Mouse (Mus musculus) duodenum, adult 2 months (tissue): ENCODE data around the gene Mapk1ip1l. TPM values are rescaled to one million over a fixed set of nuclear protein-coding genes. Genes with fewer than 3 reads are reported as not detected.

Experiments used
- polyA plus RNA-seq: library from polyadenylated mRNA; depleted of rRNA; stranded (reverse); fragments of >200 nt; gene quantifications from 2 replicates; pipeline ENCODE4 v1.2.3, GENCODE M21; 2012; ENCODE audit warnings: low replicate concordance; rRNA removed

The Mapk1ip1l gene
- polyA plus RNA-seq: 31.3 and 39.4 TPM in 2 replicates

DNA sequence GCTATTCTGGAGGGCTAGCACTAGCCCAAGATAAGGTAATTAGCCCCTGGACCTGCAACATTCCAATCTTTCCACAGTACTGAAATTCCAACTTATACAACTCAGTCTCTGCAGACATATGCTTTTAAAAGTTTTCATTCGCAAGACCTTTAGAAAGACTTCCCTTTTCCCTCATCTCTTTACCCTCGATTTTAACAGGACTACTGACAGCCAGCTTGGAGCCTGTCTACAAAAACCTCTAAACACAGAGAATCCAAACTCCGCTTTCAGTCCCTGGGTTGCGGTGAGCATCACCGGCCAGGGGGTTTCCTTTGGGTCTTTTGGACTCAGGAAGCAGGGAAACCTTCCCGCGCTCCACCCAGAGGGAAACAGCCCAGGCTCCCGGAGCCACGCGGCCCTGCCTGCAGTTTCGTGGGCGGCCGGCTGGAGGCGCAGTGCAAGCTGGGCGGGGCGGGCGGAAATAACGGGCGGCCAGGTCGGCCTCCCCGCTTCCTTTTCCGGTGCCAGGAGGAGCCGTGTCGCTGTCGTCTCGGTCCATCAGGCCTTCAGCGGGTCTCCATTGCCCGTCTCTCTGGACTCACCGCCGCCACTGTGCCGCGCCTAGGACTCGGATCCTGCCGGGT lies at the start of gene Mapk1ip1l:
Gene Mapk1ip1l (plus strand): TSS at position 482 of the 623 bp plus-strand sequence.

DNA sequence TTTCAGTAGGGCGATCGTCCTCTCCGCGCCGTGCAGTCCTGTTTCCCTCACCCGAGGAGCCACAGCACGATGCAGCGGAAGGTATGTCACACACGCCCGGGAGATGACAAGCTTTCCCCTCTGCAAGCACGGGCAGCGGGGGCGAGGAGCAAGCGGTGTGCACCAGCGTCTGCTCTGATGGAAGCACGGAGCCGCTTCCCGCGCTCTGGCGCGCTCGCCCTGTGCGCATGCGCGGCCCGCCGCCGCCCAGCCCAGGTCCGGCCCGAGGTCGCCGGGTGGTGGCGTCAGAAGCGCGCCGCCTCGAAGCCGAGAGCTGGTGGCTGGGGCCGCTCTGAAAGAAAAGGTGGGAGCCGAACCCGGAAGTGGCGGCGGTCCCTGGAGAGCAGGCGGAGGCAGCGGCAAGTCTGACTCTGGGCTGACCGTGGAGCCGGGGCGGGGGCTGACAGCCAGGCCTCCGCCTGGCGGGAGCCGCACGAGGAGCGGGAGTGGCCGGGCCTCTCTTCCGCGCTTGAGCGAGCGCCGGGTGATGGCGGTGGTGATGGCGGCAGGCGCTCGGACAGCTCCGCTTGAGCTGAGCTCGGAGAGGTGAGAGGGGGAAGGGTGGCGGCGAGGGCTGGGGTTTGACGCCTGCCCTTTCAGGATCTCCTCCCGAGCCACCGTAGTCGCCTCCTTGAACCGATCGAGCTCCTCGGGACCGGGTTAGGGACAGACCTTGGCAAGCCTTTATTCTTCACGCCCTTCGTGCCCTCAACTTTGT lies 21.3 kb upstream of the Mapk1ip1l start, which contains the start of the genes Wdhd1 and Socs4:
Gene Wdhd1 (minus strand): TSS at position 221 of the 757 bp plus-strand sequence.
Gene Socs4 (plus strand): TSS at position 295 of the 757 bp plus-strand sequence.

GRCm38 (mm10) chr14:47367461-47367860 lies 69.4 kb downstream of the Mapk1ip1l start, which contains the start of gene Lgals3:
Gene Lgals3, plus strand, starts transcription at chr14:47367751.

Other genes with a start within 250 kb of the Mapk1ip1l start
- gene Gch1, start 108.9 kb upstream of the Mapk1ip1l start, polyA plus RNA-seq: 16.6 and 33.4 TPM in 2 replicates
- 0.43 and 0.71 TPM in 2 replicates for gene Wdhd1, start 21.4 kb upstream of the Mapk1ip1l start, polyA plus RNA-seq
- 1.1 and 1.2 TPM in 2 replicates for gene Socs4, start 21.3 kb upstream of the Mapk1ip1l start, polyA plus RNA-seq
- gene Lgals3, start 69.5 kb downstream of the Mapk1ip1l start, polyA plus RNA-seq: 616 and 1,560 TPM in 2 replicates
- 0.75 and 1.2 TPM in 2 replicates for gene Dlgap5, start 120.1 kb downstream of the Mapk1ip1l start, polyA plus RNA-seq
- 10.6 and 20.4 TPM in 2 replicates for gene Fbxo34, start 152.2 kb downstream of the Mapk1ip1l start, polyA plus RNA-seq